Comparison of ENCODE assay signal across 10 mouse cellular contexts in the genomic region with DNA sequence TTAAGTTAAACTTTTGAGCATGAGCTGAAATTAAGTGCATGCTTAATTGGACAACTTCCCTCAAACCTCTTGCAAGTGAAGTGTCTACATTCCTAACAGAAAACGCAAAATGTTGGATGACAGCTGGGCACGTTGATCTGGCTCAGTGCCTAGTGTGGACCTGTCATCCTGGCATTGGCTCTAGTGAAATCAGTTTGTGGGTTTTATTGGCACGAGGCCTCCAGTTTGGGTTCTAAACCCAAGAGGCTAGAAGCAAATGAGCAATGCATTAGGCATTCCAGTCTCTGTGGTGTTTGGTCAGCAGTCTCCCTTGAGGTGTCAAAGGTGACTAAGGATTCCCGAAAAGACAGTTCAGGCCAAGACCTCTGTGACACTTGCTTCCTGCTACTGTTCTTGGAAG.
DNase-seq lines count a peak whose midpoint lies in the region; ATAC-seq and TF ChIP-seq lines count a peak whose summit lies in the region.
"Had no signal": no experiment of that assay in that cellular context is flagged by ENCODE, and none has a peak within 500 bp of the region (broad histone marks: within the 10 kb centered on the region; RNA-seq: fewer than 3 reads in every experiment).

No protein-coding gene starts in this region.

- no peak overlapping the region for H3K9ac ChIP-seq in liver, adult 2 months (ENCODE audit: low read depth, low read length)
- no peak overlapping the region for H3K9ac ChIP-seq in liver, embryonic 12.5 days
- H3K9ac ChIP-seq: hindbrain, embryonic 14.5 days; lung, embryonic 15.5 days had no signal

- no peak for DNase-seq in frontal cortex, adult 2 months (ENCODE audit: extremely low spot score in 1 of 2, low spot score in 1 of 2)
- peak; percentile 19 for DNase-seq in liver, adult 2 months (ENCODE audit: extremely low read depth, low read depth, low spot score)
- peak; percentile 80 for DNase-seq in NIH3T3 (ENCODE audit: low read depth)
- DNase-seq in fibroblast of lung, adult 2 months (ENCODE audit: low read depth), result peak; percentile 73
- DNase-seq: thymus, adult 18-20 months had no signal

- no peak for TF ChIP-seq CTCF in liver, adult 2 months (IDR thresholded peaks at IDR 0.05; ENCODE audit: low read depth, low read length)

- no peaks in the 10 kb centered on the region for H3K79me2 ChIP-seq in liver, adult 2 months (ENCODE audit: control insufficient read depth, insufficient read depth, low read length)

- H3K9me3 ChIP-seq in liver, embryonic 12.5 days (replicated peaks), result no peaks in the 10 kb centered on the region
- H3K9me3 ChIP-seq: lung, embryonic 15.5 days had no signal

- no peak for TF ChIP-seq POLR2A in liver, adult 2 months (IDR thresholded peaks at IDR 0.05; ENCODE audit: extremely low read depth, insufficient read depth, low read length)

- no peak overlapping the region for H3K4me3 ChIP-seq in liver, adult 2 months (ENCODE audit: insufficient read depth, low read depth, low read length)
- H3K4me3 ChIP-seq in liver, embryonic 12.5 days, result no peak overlapping the region
- H3K4me3 ChIP-seq: lung, embryonic 15.5 days had no signal

- ATAC-seq in frontal cortex, adult (ENCODE audit: low TSS enrichment), result peak; percentile 34
- no peak for ATAC-seq in liver, embryonic 12.5 days
- ATAC-seq in megakaryocyte-erythroid progenitor cell, adult 5-6 weeks (replicated peaks; ENCODE audit: low FRiP score, low TSS enrichment, poor library complexity, severe bottlenecking), result no peak

- no peak overlapping the region for H3K27ac ChIP-seq in liver, adult 2 months (replicated peaks; ENCODE audit: insufficient read depth, low read depth, low read length)
- no peak overlapping the region for H3K27ac ChIP-seq in liver, embryonic 12.5 days
- H3K27ac ChIP-seq: hindbrain, embryonic 14.5 days; lung, embryonic 15.5 days had no signal

- H3K36me3 ChIP-seq in liver, adult 2 months (ENCODE audit: control insufficient read depth, insufficient read depth, low read length), result no peaks in the 10 kb centered on the region
- H3K36me3 ChIP-seq in liver, embryonic 12.5 days, result no peaks in the 10 kb centered on the region
- H3K36me3 ChIP-seq: lung, embryonic 15.5 days had no signal

- 63% methylated on average over 4 of the region's 4 CpGs for whole genome bisulfite sequencing in liver, adult 2 months
- WGBS in liver, embryonic 12.5 days (ENCODE audit: insufficient replicate concordance), result 71% methylated on average over 4 of the region's 4 CpGs

- H3K27me3 ChIP-seq in liver, adult 2 months (ENCODE audit: control insufficient read depth, insufficient read depth, low read length), result no peaks in the 10 kb centered on the region
- H3K27me3 ChIP-seq in liver, embryonic 12.5 days (replicated peaks), result no peaks in the 10 kb centered on the region
- H3K27me3 ChIP-seq: lung, embryonic 15.5 days had no signal

- no peaks in the 10 kb centered on the region for H3K4me1 ChIP-seq in liver, adult 2 months (ENCODE audit: control insufficient read depth, insufficient read depth, low read length)
- H3K4me1 ChIP-seq in liver, embryonic 12.5 days, result no peaks in the 10 kb centered on the region

- no peak overlapping the region for H3K4me2 ChIP-seq in liver, embryonic 12.5 days
- H3K4me2 ChIP-seq: hindbrain, embryonic 14.5 days; lung, embryonic 15.5 days had no signal

Comparison
In these comparisons a context has a peak if more than half of its experiments do, and no peak if none do; other contexts are left out.
1. DNase-seq: peak in liver, adult 2 months (single experiment), NIH3T3 (single experiment) and fibroblast of lung, adult 2 months (single experiment); none in frontal cortex, adult 2 months (0 of 2).